8 mouse cellular contexts compared by ENCODE assay signal in genomic region chr1:169917998-169918397, GRCm38 (mm10). TPM values are rescaled to one million over a fixed set of nuclear protein-coding genes. Genes with fewer than 3 reads are reported as not detected.
DNase-seq lines count a peak whose midpoint lies in the region; ATAC-seq and TF ChIP-seq lines count a peak whose summit lies in the region.

No protein-coding gene starts in this region.

- no peak overlapping the region for H3K4me2 ChIP-seq in heart, embryonic 11.5 days
- no peak overlapping the region for H3K4me2 ChIP-seq in intestine, embryonic 14.5 days (ENCODE audit: low read length)

- H3K27me3 ChIP-seq in heart, embryonic 11.5 days (ENCODE audit: control insufficient read depth, insufficient read depth, low read length), result no peaks in the 10 kb centered on the region
- H3K27me3 ChIP-seq in intestine, embryonic 14.5 days (replicated peaks; ENCODE audit: control insufficient read depth, insufficient read depth, low read length), result no peaks in the 10 kb centered on the region
- peaks cover 20% of the 10 kb centered on the region for H3K27me3 ChIP-seq in megakaryocyte, embryonic 14.5 days (replicated peaks)

- no peaks in the 10 kb centered on the region for H3K36me3 ChIP-seq in heart, embryonic 11.5 days (ENCODE audit: control insufficient read depth, insufficient read depth, low read length)
- no peaks in the 10 kb centered on the region for H3K36me3 ChIP-seq in intestine, embryonic 14.5 days (ENCODE audit: control insufficient read depth, insufficient read depth, low read length)
- no peaks in the 10 kb centered on the region for H3K36me3 ChIP-seq in megakaryocyte, embryonic 14.5 days (replicated peaks; ENCODE audit: low read length)

- H3K9ac ChIP-seq in heart, embryonic 11.5 days (ENCODE audit: low read depth, low read length), result no peak overlapping the region
- H3K9ac ChIP-seq in intestine, embryonic 14.5 days (ENCODE audit: low read length), result no peak overlapping the region

- intact Hi-C loops in left cerebral cortex, postnatal 10 days (cut with DNase I), result loop anchor here (1.0 to 2.0 kb wide), 3 partner anchors 171 to 387 kb away; partner anchors contain the start of genes Nuf2 and Rgs4

- no peak for ATAC-seq in heart, embryonic 11.5 days (replicated peaks; ENCODE audit: insufficient number of reproducible peaks, low FRiP score, low TSS enrichment)
- ATAC-seq in intestine, embryonic 14.5 days (replicated peaks; ENCODE audit: low FRiP score, low TSS enrichment, low read depth), result peak; percentile 63; the same call in 1 of the 2 replicates

- H3K4me3 ChIP-seq in heart, embryonic 11.5 days (ENCODE audit: low read depth, low read length), result no peak overlapping the region
- no peak overlapping the region for H3K4me3 ChIP-seq in bone marrow, adult 2 months (replicated peaks; ENCODE audit: control insufficient read depth, low read depth, low read length)
- H3K4me3 ChIP-seq in intestine, embryonic 14.5 days (ENCODE audit: low read depth, low read length), result no peak overlapping the region
- peak overlapping the region; percentile 9 for H3K4me3 ChIP-seq in megakaryocyte, embryonic 14.5 days (replicated peaks)

- TF ChIP-seq CTCF in bone marrow, adult 2 months (IDR thresholded peaks at IDR 0.05; ENCODE audit: control insufficient read depth, insufficient read depth, low read length), result peak; percentile 48

- no peak for TF ChIP-seq POLR2A in bone marrow, adult 2 months (IDR thresholded peaks at IDR 0.05; ENCODE audit: borderline replicate concordance, control insufficient read depth, low read depth, low read length)

- peak; percentile 48 for DNase-seq in heart, adult 8-10 months (ENCODE audit: low spot score)
- peak; percentile 53 to 68 for DNase-seq in frontal cortex, postnatal 14 days (ENCODE audit: low spot score in 2 of 2)
- DNase-seq in intestine, embryonic 14.5 days (ENCODE audit: low spot score), result peak; percentile 74
- peak; percentile 71 to 74 for DNase-seq in left cerebral cortex, postnatal 10 days (ENCODE audit: extremely low spot score in 1 of 2, low spot score in 2 of 2)
- DNase-seq in skeletal muscle tissue, adult 2 months (ENCODE audit: low read depth, low spot score), result peak; percentile 69

- 24% methylated on average over 4 of the region's 4 CpGs for WGBS in heart, embryonic 11.5 days (ENCODE audit: insufficient replicate concordance)
- WGBS in bone marrow, adult 2 months, result 38% methylated on average over 4 of the region's 4 CpGs
- 33% methylated on average over 4 of the region's 4 CpGs for WGBS in intestine, embryonic 14.5 days

- no peaks in the 10 kb centered on the region for H3K9me3 ChIP-seq in heart, embryonic 11.5 days (replicated peaks; ENCODE audit: control insufficient read depth, low read length)
- no peaks in the 10 kb centered on the region for H3K9me3 ChIP-seq in intestine, embryonic 14.5 days (ENCODE audit: control insufficient read depth, low read length)
- H3K9me3 ChIP-seq in megakaryocyte, embryonic 14.5 days, result no peaks in the 10 kb centered on the region

- H3K27ac ChIP-seq in heart, embryonic 11.5 days (ENCODE audit: low read depth, low read length), result no peak overlapping the region
- H3K27ac ChIP-seq in bone marrow, adult 2 months (ENCODE audit: control insufficient read depth, insufficient read depth, low read depth, low read length, poor library complexity), result no peak overlapping the region
- H3K27ac ChIP-seq in intestine, embryonic 14.5 days (ENCODE audit: low read depth), result peak overlapping the region; percentile 60

- H3K4me1 ChIP-seq in heart, embryonic 11.5 days (ENCODE audit: control insufficient read depth, insufficient read depth, low read length), result no peaks in the 10 kb centered on the region
- no peaks in the 10 kb centered on the region for H3K4me1 ChIP-seq in bone marrow, adult 2 months (ENCODE audit: control insufficient read depth, insufficient read depth, low read length)
- H3K4me1 ChIP-seq in intestine, embryonic 14.5 days (replicated peaks; ENCODE audit: control insufficient read depth, insufficient read depth, low read length), result peaks cover 11% of the 10 kb centered on the region; the same call in 1 of the 2 replicates
- peaks cover 5% of the 10 kb centered on the region for H3K4me1 ChIP-seq in megakaryocyte, embryonic 14.5 days

RNA-seq across cellular contexts. Expression of gene Ccdc190, which starts 10.4 kb away (rescaled TPM):
- total RNA-seq in heart, adult 8-10 months (2022), result not detected
- not detected in 2 replicates for polyA plus RNA-seq in heart, embryonic 11.5 days (2014; fragmentation: Nextera tagmentation; extraction: Ambion mirVana)
- polyA plus RNA-seq in bone marrow, adult 2 months (2011; ENCODE audit: insufficient read depth, insufficient read length, low replicate concordance, missing spikeins), result not detected in 2 replicates
- not detected in 2 replicates for polyA plus RNA-seq in intestine, embryonic 14.5 days (2014; fragmentation: Nextera tagmentation; extraction: Ambion mirVana)
- total RNA-seq in left cerebral cortex, postnatal 10 days (2021), result 10 to 100 TPM in 1 of 2 experiments, 1 to 10 TPM in 1; 7.8 to 11.0 TPM
- 2.7 TPM in 1 of 2 replicates, not detected in the other for polyA plus RNA-seq in megakaryocyte, embryonic 14.5 days (2012; ENCODE audit: insufficient read depth, low replicate concordance)

RNA-seq across cellular contexts. Expression of gene Hsd17b7, which starts 51.0 kb away (rescaled TPM):
- total RNA-seq in heart, adult 8-10 months (2022), result 10 to 100 TPM; 10.5 to 15.8 (median 12.7) TPM
- 31.8 and 32.9 TPM in 2 replicates for polyA plus RNA-seq in heart, embryonic 11.5 days (2014; fragmentation: Nextera tagmentation; extraction: Ambion mirVana)
- polyA plus RNA-seq in bone marrow, adult 2 months (2011; ENCODE audit: insufficient read depth, insufficient read length, low replicate concordance, missing spikeins), result 1.0 and 1.1 TPM in 2 replicates
- 20.0 and 21.6 TPM in 2 replicates for polyA plus RNA-seq in intestine, embryonic 14.5 days (2014; fragmentation: Nextera tagmentation; extraction: Ambion mirVana)
- total RNA-seq in left cerebral cortex, postnatal 10 days (2021), result 10 to 100 TPM; 18.8 to 19.5 TPM
- 1.8 TPM in 1 of 2 replicates, not detected in the other for polyA plus RNA-seq in megakaryocyte, embryonic 14.5 days (2012; ENCODE audit: insufficient read depth, low replicate concordance)
